In the genomic region with DNA sequence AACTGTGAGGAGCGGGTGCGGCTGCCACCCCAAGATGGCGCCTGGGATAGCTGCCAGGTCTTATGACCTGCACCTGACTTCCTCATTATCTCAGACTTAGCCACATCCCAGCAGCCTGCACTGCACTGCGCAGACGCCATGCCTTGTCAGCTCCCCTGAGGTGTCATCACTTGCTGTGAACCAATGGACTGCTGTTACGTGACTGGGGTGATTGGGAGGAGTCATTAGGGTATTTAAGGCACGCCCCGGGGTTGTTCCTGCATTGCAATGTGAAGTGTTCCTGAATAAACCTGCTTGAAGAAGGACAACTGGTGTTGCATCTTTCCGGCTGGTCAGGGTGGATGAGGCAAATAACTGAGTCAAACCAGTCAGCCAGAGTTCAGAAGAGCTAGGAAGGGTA, we compare ENCODE assay signal across 10 mouse cellular contexts. TPM values are rescaled to one million over a fixed set of nuclear protein-coding genes. Genes with fewer than 3 reads are reported as not detected.
DNase-seq lines count a peak whose midpoint lies in the region; ATAC-seq and TF ChIP-seq lines count a peak whose summit lies in the region.
"Not testable (repeated sequence)": the region's sequence is repeated elsewhere in the genome, so short reads cannot be mapped to it uniquely, and the experiment has no call there.
"Had no signal": no experiment of that assay in that cellular context is flagged by ENCODE, and none has a peak within 500 bp of the region (broad histone marks: within the 10 kb centered on the region; RNA-seq: fewer than 3 reads in every experiment).

A gene (plus strand): TSS at position 262 of the 400 bp plus-strand sequence.

- not testable (repeated sequence) for H3K9me3 ChIP-seq in embryonic facial prominence, embryonic 12.5 days; hindbrain, postnatal 0 days (ENCODE audit: low read length); midbrain, postnatal 0 days (ENCODE audit: low read length)

- 88% methylated on average over 9 of the region's 9 CpGs for WGBS in embryonic facial prominence, embryonic 12.5 days
- 82% methylated on average over 9 of the region's 9 CpGs for WGBS in hindbrain, postnatal 0 days
- WGBS in midbrain, postnatal 0 days: 89% methylated on average over 9 of the region's 9 CpGs

- not testable (repeated sequence) for H3K9ac ChIP-seq in embryonic facial prominence, embryonic 12.5 days; hindbrain, postnatal 0 days (replicated peaks; ENCODE audit: low read length); midbrain, postnatal 0 days (replicated peaks; ENCODE audit: low read length, poor library complexity, severe bottlenecking)

- ATAC-seq in embryonic facial prominence, embryonic 12.5 days (ENCODE audit: insufficient number of reproducible peaks, insufficient read depth, low FRiP score, low TSS enrichment); hindbrain, postnatal 0 days; midbrain, postnatal 0 days (ENCODE audit: low FRiP score): not testable (repeated sequence)

- not testable (repeated sequence) for H3K27ac ChIP-seq in embryonic facial prominence, embryonic 12.5 days; hindbrain, postnatal 0 days; midbrain, postnatal 0 days (ENCODE audit: low read depth, low read length)

- not testable (repeated sequence) for H3K4me2 ChIP-seq in embryonic facial prominence, embryonic 12.5 days (replicated peaks); hindbrain, postnatal 0 days (ENCODE audit: low read depth, low read length); midbrain, postnatal 0 days (ENCODE audit: low read depth, low read length, poor library complexity, severe bottlenecking)

- H3K36me3 ChIP-seq in embryonic facial prominence, embryonic 12.5 days; hindbrain, postnatal 0 days (ENCODE audit: insufficient read depth, low read length); midbrain, postnatal 0 days (ENCODE audit: insufficient read depth, low read length): not testable (repeated sequence)

- H3K27me3 ChIP-seq in embryonic facial prominence, embryonic 12.5 days; hindbrain, postnatal 0 days (ENCODE audit: insufficient read depth, low read length); midbrain, postnatal 0 days (ENCODE audit: insufficient read depth, low read length): not testable (repeated sequence)

- not testable (repeated sequence) for TF ChIP-seq CTCF in hindbrain, postnatal 0 days (IDR thresholded peaks at IDR 0.05; ENCODE audit: low read depth); midbrain, postnatal 0 days (IDR thresholded peaks at IDR 0.05)

- not testable (repeated sequence) for H3K4me1 ChIP-seq in embryonic facial prominence, embryonic 12.5 days; hindbrain, postnatal 0 days (ENCODE audit: insufficient read depth, low read length); midbrain, postnatal 0 days (ENCODE audit: insufficient read depth, low read length)

- DNase-seq in MEL-GATA-1-ER (ENCODE audit: extremely low read depth, low read depth): peak; percentile 5
- not testable (repeated sequence) for DNase-seq in frontal cortex, adult 2 months (ENCODE audit: extremely low spot score in 1 of 2, low spot score in 1 of 2); hindbrain, postnatal 0 days (ENCODE audit: low spot score); layer of hippocampus, postnatal 25 days (ENCODE audit: extremely low spot score in 1 of 2, low spot score in 1 of 2); left cerebral cortex, postnatal 4 days; midbrain, postnatal 0 days (ENCODE audit: low spot score)

- not testable (repeated sequence) for H3K4me3 ChIP-seq in embryonic facial prominence, embryonic 12.5 days; hindbrain, postnatal 0 days (ENCODE audit: low read length); midbrain, postnatal 0 days (ENCODE audit: low read depth, low read length)

- intact Hi-C loops in left cerebral cortex, postnatal 4 days (cut with DNase I): not testable (repeated sequence)

RNA-seq across cellular contexts. Expression of the gene that starts here (rescaled TPM):
- polyA plus RNA-seq in embryonic facial prominence, embryonic 12.5 days (2016; fragmentation: Nextera tagmentation; extraction: Ambion mirVana): 12.4 and 13.9 TPM in 2 replicates
- polyA plus RNA-seq in frontal cortex, adult 2 months (2012; rRNA removed): 49.4 and 50.0 TPM in 2 replicates
- 34.6 and 37.8 TPM in 2 replicates for total RNA-seq in hindbrain, postnatal 0 days (2014; rRNA removed)
- 62.1 and 63.6 TPM in 2 replicates for polyA plus RNA-seq in hindbrain, postnatal 0 days (2015; fragmentation: Nextera tagmentation; extraction: Ambion mirVana)
- 10 to 100 TPM; 60.2 to 64.4 TPM for total RNA-seq in layer of hippocampus, postnatal 25 days (2021)
- 10 to 100 TPM; 35.9 to 41.7 TPM for total RNA-seq in left cerebral cortex, postnatal 4 days (2021)
- 46.9 and 49.3 TPM in 2 replicates for total RNA-seq in midbrain, postnatal 0 days (2014; rRNA removed)
- 80.1 and 85.6 TPM in 2 replicates for polyA plus RNA-seq in midbrain, postnatal 0 days (2015; fragmentation: Nextera tagmentation; extraction: Ambion mirVana)
- total RNA-seq: granulocyte monocyte progenitor cell, adult 5-6 weeks; megakaryocyte-erythroid progenitor cell, adult 5-6 weeks had no signal
- polyA plus RNA-seq: G1E had no signal
